Mouse (Mus musculus) liver, embryonic 14.5 days (tissue): ENCODE measurements around the gene Adgrg5. TPM values are rescaled to one million over a fixed set of nuclear protein-coding genes. Genes with fewer than 3 reads are reported as not detected.

ENCODE experiments used
- ATAC-seq: fragments of 200-750 bp; cut with Nextera tagmentation; 2 replicates; pipeline ENCODE4 v1.8.0; 2017; ENCODE audit warnings: moderate number of reproducible peaks, mild to moderate bottlenecking, moderate library complexity; ENCODE audit not compliant: insufficient read depth
- DNase-seq, 3 experiments: peaks; one replicate each; pipeline ENCODE4 v3.0.0-alpha.2; 2012 to 2013; ENCODE audit warnings: low read depth in 3 of 3, low spot score in 3 of 3
- H3K27ac ChIP-seq: fragments of 300-500 bp; sonication (generic); 2 replicates; pipeline ENCODE4 v1.5.1; 2014; ENCODE audit warnings: moderate library complexity, mild to moderate bottlenecking, control low read depth, inconsistent platforms
- H3K27me3 ChIP-seq: fragments of 300-500 bp; sonication (generic); 2 replicates; pipeline ENCODE4 v1.6.1; 2014; ENCODE audit warnings: mild to moderate bottlenecking, low read length, moderate library complexity; ENCODE audit not compliant: control insufficient read depth, insufficient read depth
- H3K36me3 ChIP-seq: fragments of 300-500 bp; sonication (generic); replicated peaks from 2 replicates; pipeline ENCODE4 v1.6.1; 2014; ENCODE audit warnings: low read depth; ENCODE audit not compliant: control insufficient read depth, insufficient read depth
- H3K4me1 ChIP-seq, 2 experiments: fragments of 200-500 bp in 1 of 2; fragments of 300-500 bp in 1 of 2; sonication (generic) in 1 of 2; replicated peaks; 2 replicates each; pipeline ENCODE4 v1.6.1; 2012 to 2014; ENCODE audit warnings: antibody characterized with exemption in 1 of 2, inconsistent platforms in 1 of 2, low read length in 1 of 2; ENCODE audit not compliant: control insufficient read depth in 2 of 2, insufficient read depth in 2 of 2
- H3K4me2 ChIP-seq: fragments of 300-500 bp; sonication (generic); 2 replicates; pipeline ENCODE4 v1.6.1; 2014; ENCODE audit warnings: low read depth, mild to moderate bottlenecking, control low read depth, moderate library complexity
- H3K4me3 ChIP-seq, 2 experiments: fragments of 200-500 bp in 1 of 2; fragments of 300-500 bp in 1 of 2; sonication (generic) in 1 of 2; 2 replicates each; pipeline ENCODE4 v1.5.1; 2012 to 2014; ENCODE audit warnings: low read depth in 2 of 2, low read length in 2 of 2, mild to moderate bottlenecking in 2 of 2, control low read depth in 1 of 2, inconsistent platforms in 1 of 2, moderate library complexity in 1 of 2; ENCODE audit not compliant: insufficient read depth in 1 of 2
- H3K9ac ChIP-seq: fragments of 300-500 bp; sonication (generic); replicated peaks from 2 replicates; pipeline ENCODE4 v1.6.1; 2014; ENCODE audit warnings: mild to moderate bottlenecking, control low read depth, moderate library complexity
- H3K9me3 ChIP-seq: fragments of 300-500 bp; sonication (generic); 2 replicates; pipeline ENCODE4 v1.6.1; 2016; ENCODE audit warnings: low read length, mixed read lengths; ENCODE audit not compliant: control insufficient read depth
- CTCF ChIP-seq: IDR thresholded peaks from 2 replicates; pipeline ENCODE4 v1.5.1; 2016; ENCODE audit warnings: antibody characterized with exemption, low read depth, control low read depth
- EP300 ChIP-seq: IDR thresholded peaks from 2 replicates; pipeline ENCODE4 v1.6.1; 2016; ENCODE audit warnings: antibody characterized with exemption, low read depth
- WGBS: fragments of 180-500 bp; shearing (Covaris S2); extraction: QIAGEN DNeasy Blood & Tissue Kit; methylation state at CpG from one replicate; pipeline ENCODE4 v1.1.7; 2014; ENCODE audit not compliant: insufficient replicate concordance; 5-methylcytosine and 5-hydroxymethylcytosine counted together
- polyA plus RNA-seq, 2 experiments: library from polyadenylated mRNA; depleted of rRNA in 1 of 2; stranded (reverse) in 1 of 2; unstranded in 1 of 2; fragments of >200 nt; fragmentation: Nextera tagmentation in 1 of 2; extraction: Ambion mirVana in 1 of 2; gene quantifications; 2 replicates each; pipeline versions ENCODE4 v1.2.1 to v1.2.3; 2012 to 2014

The Adgrg5 gene
- polyA plus RNA-seq, 2 experiments, result 0.14 to 0.54 TPM

- Histone ChIP-seq H3K27ac (peak overlapping the region; percentile 34), H3K27me3 (no peaks in the 10 kb centered on the region; the same call in 1 of the 2 replicates), H3K9ac (no peak overlapping the region), H3K9me3 (no peaks in the 10 kb centered on the region), H3K36me3 (no peaks in the 10 kb centered on the region), H3K4me1 (peaks cover 14 to 27% of the 10 kb centered on the region in 2 experiments), H3K4me3 (no peak overlapping the region), H3K4me2 (peak overlapping the region; percentile 45)
- ATAC-seq (peak; percentile 76), DNase-seq (no peak)
- TF ChIP-seq CTCF (no peak), EP300 (peak; percentile 37)
- 1% methylated on average over 8 of the region's 8 CpGs for WGBS
These were observed 892 bp upstream of the Adgrg5 start for GRCm38 (mm10) chr8:94922602-94923001.

GRCm38 (mm10) chr8:94928227-94928626, 4.7 kb downstream of the Adgrg5 start:
- H3K9me3 ChIP-seq, result no peaks in the 10 kb centered on the region
- peaks cover 0 to 6% of the 10 kb centered on the region in 2 experiments; a peak in 1 of 4 replicates for H3K4me1 ChIP-seq
- no peak overlapping the region for H3K27ac ChIP-seq
- no peaks in the 10 kb centered on the region for H3K27me3 ChIP-seq
- H3K4me3 ChIP-seq, result no peak overlapping the region
- H3K4me2 ChIP-seq, result no peak overlapping the region
- ATAC-seq (no peak), DNase-seq (no peak)
- H3K9ac ChIP-seq, result no peak overlapping the region
- H3K36me3 ChIP-seq, result no peaks in the 10 kb centered on the region
- TF ChIP-seq CTCF, result no peak
- no peak for TF ChIP-seq EP300
- WGBS, result 66% methylated on average over 3 of the region's 3 CpGs

- no peaks in the 10 kb centered on the region for H3K27me3 ChIP-seq
- DNase-seq (no peak), ATAC-seq (no peak)
- no peaks in the 10 kb centered on the region for H3K4me1 ChIP-seq
- H3K36me3 ChIP-seq, result no peaks in the 10 kb centered on the region
- H3K4me2 ChIP-seq, result no peak overlapping the region
- no peak overlapping the region for H3K4me3 ChIP-seq
- no peak for TF ChIP-seq CTCF
- no peak for TF ChIP-seq EP300
- no peak overlapping the region for H3K9ac ChIP-seq
- 24% methylated on average over 5 of the region's 5 CpGs for WGBS
- no peaks in the 10 kb centered on the region for H3K9me3 ChIP-seq
- no peak overlapping the region for H3K27ac ChIP-seq
These were observed 10.4 kb downstream of the Adgrg5 start for GRCm38 (mm10) chr8:94933918-94934317.

GRCm38 (mm10) chr8:94935172-94935571, 11.7 kb downstream of the Adgrg5 start:
- WGBS, result 55% methylated on average over 3 of the region's 3 CpGs

GRCm38 (mm10) chr8:94942566-94942965, 19.1 kb downstream of the Adgrg5 start:
- WGBS, result 15% methylated on average over 6 of the region's 6 CpGs
- TF ChIP-seq EP300 (no peak), CTCF (peak; percentile 98)
- no peak for ATAC-seq
- H3K9ac ChIP-seq, result no peak overlapping the region
- DNase-seq, result peak in 2 of 3 experiments; percentile 30 to 51
- no peaks in the 10 kb centered on the region for H3K27me3 ChIP-seq
- no peaks in the 10 kb centered on the region for H3K9me3 ChIP-seq
- H3K36me3 ChIP-seq, result no peaks in the 10 kb centered on the region
- H3K4me1 ChIP-seq, result no peaks in the 10 kb centered on the region
- H3K4me3 ChIP-seq, result no peak overlapping the region
- H3K4me2 ChIP-seq, result no peak overlapping the region
- no peak overlapping the region for H3K27ac ChIP-seq

More at GRCm38 (mm10) chr8:94935172-94935571, 11.7 kb downstream of the Adgrg5 start:
- H3K9ac ChIP-seq, result no peak overlapping the region
- no peak overlapping the region for H3K4me3 ChIP-seq
- TF ChIP-seq CTCF (no peak), EP300 (no peak)
- H3K9me3 ChIP-seq, result no peaks in the 10 kb centered on the region
- H3K36me3 ChIP-seq, result no peaks in the 10 kb centered on the region
- H3K27ac ChIP-seq, result no peak overlapping the region
- H3K27me3 ChIP-seq, result no peaks in the 10 kb centered on the region
- no peak for DNase-seq
- ATAC-seq, result no peak
- no peak overlapping the region for H3K4me2 ChIP-seq
- no peaks in the 10 kb centered on the region for H3K4me1 ChIP-seq
